Mouse (Mus musculus) brain, embryonic 18.5 days (tissue): ENCODE data around the gene Ambra1.

ENCODE experiments used
- DNase-seq: peaks from one replicate; pipeline ENCODE4 v3.0.0-alpha.2; 2012; ENCODE audit warnings: low read depth, low spot score

Gene Ambra1

DNA sequence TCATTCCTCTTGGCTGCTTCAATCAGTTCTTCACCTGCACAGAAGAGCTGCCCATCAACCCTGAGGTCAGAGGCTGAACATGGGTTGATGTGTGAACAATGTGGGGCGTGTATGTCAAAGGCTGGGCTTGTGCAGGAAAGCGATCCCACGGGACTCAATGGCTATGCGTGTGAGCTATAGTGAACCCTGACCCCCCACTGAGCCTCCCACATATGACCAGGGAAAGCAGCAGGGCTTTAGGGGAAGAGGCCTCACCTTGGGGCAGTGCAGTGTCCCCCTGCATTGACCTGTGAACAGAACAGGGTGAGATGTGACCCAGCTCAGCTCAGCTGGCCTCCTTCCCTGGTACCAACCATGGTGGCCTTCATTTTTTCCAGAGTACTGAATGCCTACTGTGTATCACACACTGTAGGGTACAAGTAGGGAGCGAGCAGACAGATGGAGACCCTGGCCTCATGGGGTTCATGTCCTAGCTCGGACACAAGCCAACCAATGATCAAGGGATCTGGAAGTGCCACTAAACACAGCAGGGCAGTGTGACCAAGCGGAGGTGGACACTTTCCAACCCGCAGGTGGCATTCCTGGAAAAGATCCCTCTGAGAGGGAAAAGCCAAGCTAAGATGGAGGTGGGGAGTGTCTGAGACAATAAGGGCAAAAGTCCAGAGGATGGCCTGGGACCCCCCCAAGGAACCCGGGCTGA is 205.0 kb downstream of the Ambra1 start:
- DNase-seq, result no peak

DNA sequence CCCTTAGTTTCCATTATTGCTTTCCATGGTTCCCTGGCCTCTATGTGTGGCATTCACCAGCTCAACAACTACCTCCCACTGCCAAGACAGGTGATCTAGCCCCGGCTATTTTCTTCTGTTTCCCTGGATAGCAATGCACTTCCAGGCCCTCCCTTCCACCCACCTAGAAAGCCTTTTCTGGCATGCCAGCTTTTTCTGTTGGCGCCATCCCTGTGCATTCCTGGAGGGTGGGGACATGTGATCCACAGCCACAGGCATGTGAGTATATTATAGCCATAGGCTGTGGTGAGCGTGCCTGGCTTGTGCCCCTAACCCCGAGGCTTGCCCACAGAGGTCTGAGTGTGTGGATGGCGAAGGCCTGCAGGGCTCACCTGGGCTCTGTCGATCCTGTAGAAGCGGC is 206.2 kb downstream of the Ambra1 start:
- no peak for DNase-seq

DNA sequence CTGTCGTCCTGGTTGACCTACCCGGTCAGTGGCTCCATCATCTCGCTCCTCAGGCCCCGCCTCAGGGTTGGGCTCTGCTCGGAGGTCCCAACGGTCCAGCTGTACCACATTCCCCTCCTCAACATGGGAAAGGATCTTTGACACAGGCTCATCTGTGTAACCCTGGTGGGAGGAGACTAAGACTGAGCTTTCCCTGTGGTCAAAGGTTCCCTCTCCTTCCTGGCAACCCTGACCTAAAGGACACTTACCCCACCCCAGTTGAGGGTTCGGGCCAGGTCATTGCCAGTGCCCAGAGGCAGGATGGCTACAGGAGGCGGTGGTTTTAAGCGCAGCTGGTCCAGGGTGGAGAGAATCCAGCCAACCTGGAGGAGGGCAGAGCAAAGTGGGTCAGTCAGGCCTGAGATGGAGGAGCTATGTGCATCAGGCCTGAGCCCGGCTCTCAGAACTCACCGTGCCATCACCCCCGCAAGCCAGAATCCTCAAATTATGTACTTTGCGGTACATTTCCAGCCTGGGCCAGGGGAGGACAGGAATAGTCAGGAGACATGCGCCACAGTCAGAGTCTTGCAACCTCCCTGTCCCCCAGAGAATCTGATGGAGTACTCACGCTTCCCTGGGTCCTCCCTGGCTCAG is 209.5 kb downstream of the Ambra1 start:
- no peak for DNase-seq

DNA sequence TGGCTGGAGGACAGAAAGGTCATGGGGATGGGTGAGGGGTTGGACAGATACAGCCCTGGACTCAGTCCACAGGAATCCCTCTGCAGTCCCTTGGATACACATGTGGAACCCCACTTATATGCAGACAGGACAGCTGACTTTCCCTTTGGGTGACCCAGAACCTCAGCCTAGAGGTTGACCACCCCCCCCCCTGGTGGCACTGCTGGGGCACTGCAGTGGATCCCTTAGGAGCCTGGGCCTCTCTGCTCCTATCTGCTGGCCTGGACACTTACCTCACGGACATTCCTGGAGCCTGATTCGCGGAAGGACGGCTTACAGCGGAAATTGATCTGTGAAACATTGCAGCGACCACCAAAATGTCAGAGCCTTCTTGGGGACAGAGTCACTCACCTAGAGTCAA is 212.4 kb downstream of the Ambra1 start:
- DNase-seq, result no peak

DNA sequence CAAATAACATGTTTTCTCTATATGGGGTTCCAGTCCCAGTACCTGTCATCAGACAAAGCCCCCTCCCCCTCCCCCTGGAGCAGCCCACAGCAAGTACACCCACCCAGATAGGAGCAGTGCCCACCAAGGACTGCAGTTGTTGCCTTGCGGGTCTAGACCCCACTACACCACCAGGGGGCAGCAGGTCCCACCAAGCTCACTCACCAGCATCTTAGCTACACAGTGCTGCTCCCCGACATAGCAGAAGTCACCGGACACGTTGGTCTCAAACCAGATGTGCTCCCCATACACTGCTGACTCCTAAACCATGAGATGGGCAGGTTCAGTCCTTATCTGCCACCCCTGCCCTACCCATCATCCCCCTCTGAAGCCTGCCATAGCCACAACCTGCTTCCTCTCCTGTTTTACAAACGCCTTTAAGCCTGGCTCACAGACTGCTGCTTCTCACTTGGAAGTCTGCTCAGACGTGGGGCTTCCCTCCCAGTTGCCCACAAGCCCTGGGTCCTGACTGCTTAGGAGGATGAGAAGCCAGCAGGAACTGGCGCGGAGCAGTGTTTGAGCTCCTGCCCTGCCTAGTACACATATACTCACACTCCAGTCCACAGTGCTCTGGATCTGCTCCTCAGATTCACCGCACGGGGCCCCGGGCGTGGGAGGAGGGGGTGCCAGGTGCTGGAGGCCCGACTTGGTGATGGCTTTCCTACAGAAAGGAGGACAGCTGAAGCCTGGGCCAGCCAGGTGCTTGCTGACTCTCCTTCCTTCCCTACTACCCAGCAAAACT is 214.4 kb downstream of the Ambra1 start:
- no peak for DNase-seq

DNA sequence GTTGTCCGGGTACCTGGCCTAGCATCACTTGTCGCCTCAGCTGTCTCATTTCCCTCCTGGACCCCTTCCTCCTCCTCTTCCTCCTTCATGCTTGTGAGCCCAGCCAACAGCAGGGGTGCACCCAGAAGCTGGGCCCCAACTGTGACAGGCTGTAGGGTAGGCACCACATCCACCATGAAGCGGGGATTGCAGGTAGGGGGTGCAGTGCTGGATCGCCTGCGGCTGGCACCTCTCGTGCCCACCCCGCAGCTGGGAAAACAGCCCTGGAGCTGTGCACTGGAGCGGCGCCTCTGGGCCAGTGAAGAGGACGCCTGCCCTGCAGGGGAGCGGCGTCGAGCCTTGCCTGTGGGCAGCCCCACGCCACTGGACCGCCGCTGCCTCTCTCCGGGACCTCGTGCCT is 215.5 kb downstream of the Ambra1 start, which contains the start of gene Gm9821:
TSS of gene Gm9821 (plus strand) at position 221 of the 400 bp plus-strand sequence.
- DNase-seq, result no peak

DNA sequence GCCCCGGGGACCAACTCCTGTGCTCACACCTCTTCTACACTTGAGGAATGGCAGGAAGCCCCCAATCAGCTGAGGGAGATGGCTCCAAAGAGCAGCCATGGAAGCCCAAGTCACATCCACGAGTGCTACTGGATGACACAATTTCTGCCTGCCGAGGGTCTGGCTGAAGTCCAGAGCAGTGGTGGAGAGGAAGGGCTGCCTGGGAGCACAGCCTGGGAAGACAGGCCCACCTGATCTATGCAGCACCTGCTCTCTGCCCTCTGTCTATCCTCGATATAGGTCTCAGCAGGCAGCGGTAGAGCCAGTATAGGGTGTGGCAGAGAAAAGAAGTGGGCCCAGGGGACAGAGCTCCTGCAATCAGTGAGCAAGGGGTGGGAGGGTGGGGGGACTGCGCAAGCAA is 216.9 kb downstream of the Ambra1 start:
- DNase-seq, result no peak

DNA sequence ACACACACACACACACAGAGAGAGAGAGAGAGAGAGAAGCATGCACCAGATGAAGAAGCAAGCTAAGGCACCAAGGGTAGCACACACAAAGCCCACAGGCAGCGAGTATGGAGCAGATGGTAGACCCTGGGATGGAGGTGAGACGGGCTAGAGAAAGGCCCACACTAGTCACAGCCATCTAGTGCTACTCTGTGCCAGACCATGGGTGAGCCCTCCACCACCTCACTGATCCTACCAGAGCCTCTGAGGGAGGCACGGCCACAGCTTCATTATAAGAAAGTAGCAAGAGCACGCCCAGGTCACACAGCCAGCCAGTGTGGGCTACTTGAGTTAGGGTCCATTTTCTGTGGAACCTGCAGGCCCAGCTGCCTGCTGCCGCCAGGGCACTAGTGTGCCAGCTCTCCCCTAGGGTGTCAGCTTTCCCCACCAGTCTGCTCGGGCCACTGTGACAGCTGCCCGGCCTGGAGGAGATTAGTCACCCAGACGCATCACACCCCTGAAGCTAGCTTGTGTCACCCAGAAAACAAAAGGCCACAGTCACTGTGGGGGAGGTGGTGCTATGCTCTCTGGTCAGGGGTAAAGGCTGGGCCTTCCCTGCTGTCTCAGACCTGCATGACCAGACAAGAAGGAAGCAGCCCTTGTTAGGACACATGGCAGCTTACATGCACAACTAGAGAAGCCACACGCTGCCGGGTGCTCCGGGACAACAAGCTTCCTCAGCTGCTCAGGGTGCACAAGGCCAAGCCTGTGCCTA is 217.6 kb downstream of the Ambra1 start:
- no peak for DNase-seq

DNA sequence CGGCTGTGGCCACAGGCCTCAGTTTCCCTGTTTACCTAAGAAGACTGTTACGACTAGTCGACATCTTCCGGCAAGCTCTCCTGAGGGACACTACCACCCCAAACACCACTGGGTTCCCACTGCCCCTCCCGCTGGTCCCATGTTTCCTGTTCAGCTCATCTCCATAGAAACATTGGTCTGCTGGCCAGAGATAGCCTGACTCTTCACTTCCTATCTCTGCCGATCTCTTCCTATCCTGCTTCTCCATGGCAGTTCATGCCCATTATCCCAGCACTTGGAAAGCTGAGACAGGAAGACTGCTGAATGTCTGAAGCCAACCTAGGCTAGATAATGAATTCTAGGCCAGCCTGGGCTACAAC is 218.2 kb downstream of the Ambra1 start:
- no peak for DNase-seq

DNA sequence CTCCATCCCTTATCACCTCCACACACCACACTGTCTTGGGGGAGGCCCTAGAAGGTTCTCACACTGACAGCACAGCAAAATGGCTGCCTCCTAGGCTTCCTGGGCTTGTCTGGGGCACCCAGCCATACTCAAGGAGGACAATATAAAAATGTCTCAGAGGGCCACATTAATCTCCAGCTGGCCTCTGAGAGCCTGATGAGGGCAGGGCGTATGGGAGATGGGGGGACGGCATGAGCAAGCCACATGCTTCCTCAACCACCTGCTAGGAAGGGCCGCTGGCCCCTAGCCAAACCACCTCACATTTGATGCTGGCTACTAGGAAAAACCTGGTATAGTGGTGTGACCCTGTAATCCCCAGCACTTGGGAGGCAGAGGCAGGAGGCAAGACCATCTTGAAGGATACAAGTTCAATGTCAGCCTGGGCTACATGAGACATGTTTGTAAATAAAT is 218.9 kb downstream of the Ambra1 start:
- DNase-seq, result no peak

DNA sequence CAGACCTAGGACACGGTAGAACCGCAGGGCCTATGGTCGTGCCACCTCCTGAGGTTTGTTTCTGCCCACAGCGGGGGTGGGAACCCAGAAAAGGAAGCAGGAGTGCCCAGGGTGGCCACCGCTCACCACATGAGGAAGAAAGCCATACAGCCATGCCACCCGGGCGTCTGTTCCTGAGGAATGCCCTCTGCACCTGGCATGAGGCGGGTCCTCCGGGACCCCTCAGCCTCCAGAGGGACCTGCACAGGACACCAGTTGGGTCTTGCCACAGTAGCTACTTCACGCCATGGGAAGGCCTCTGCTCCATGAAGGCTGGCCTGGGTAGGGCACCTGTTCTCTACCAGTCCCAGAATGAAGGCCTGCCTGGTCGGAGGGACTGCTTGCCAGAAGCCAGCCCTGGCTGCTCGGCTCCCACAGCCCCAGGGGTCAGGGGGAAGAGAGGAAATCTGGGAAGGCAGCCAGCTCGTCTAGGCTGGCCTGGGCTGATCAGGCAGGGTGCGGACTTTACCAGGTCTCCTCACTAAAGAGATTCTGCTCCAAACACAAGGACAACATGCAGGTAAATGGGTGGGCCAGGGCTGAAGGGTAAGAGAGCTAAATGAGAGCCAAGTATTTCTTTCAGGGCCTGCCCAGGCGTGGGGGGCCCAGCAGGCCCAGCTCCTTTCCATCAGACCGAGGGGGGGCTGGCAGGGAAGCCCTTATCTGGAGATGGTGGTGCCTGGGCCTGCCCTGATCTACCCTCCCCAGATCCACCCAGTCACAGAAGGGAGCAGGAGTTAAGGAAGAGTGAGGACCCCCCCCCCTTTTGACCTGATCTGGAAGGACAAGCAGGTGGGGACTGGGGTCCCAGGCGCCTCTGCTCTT is 219.7 kb downstream of the Ambra1 start:
- no peak for DNase-seq

DNA sequence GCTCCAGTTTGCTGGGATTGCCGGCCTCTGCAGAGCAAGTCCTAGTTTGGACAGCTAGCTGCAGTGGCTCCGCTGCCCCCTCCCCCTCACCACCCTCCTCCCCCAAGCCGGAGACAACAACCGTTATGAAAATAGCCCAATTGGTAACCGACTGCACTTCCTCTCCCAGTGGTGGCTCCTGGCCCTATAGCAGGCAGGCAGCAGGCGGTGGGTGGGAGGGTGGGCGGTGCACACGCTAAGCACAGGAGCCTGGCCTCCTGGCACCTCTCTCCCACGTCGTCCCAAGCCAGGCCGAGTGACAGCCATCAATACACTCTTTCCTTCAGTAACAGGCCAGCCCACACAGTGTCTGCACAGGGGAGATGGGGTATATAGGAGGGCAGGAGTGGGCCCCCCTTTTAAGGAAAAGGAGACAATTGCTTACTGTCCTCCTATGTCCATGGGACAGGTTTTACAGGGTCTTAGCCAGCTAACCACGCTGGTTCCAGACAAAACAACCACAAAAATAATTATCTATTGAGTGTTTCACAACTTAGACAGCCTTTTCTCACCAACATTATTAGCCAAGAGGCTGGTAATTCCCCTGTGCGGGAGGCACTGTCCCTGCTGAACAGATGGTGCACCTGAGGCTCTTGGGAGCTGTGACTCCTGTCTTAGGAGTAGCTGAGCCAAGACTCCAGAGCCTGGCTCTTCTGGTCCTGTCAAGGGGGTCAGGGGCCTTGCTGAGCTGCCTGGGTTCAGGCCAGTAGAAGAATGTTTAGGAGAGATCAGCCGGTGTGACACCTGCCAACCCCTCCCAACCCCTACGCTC is 220.5 kb downstream of the Ambra1 start:
- no peak for DNase-seq

DNA sequence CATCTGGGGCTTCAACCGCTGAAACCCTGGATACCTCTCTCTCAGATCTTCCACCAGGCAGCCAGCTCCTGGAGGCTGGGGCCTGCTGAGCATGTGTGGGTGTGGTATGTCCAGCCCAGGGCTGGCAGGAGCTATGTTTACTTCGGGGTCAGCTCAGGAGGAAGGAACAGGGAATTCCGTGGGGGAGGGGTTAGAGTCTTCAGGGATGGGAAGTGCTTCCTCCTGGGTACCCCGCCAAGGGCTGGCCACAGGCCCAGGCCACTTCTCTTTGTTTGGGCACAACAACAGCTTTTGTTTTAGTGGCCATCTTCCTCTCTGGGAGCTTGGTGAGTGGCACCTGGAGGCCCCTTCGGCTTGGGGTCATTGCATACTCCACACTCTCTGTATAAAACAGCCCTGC is 223.9 kb downstream of the Ambra1 start:
- no peak for DNase-seq

DNA sequence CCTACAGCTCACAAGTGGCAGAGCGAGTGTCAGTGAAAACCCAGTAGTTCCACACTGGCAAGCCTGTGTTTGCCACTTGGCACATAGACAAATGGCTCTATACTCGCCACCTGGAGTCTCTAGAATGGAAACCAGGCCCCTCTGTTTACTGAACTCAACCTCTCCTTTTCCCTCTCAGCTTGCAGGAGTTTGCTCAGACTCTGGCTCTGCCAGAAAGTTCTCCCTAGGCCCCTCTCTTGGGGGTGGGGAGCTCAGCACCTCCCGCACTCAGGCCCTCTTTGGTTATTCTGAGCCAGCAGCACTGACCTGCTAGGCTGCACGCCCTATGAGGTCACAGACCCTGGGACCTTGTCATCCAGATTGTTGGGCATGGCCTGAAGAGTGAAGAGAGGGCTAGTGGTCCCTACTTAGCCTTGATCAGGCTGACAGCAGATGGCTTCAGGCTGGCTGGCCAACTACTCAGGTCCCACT is 225.2 kb downstream of the Ambra1 start:
- DNase-seq, result no peak

DNA sequence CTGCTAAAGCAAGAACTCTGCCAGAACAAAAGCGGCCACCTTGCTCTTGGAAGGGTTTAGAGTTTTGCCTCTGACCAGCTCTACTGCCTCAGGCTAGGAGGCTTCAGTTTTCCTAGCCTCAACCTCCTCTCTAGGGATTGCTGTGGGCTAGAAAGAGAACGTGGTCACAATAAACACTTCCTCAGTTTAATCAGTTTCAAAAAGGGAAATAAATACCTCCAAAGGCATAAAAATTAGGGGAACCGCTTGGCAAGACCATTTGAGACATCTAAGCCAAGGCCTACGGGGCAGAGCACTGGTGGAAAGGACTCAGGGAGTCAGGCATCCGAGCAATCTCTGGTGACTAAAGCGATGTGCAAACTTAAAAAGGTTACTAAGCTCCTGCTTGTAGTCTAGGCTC is 225.9 kb downstream of the Ambra1 start:
- no peak for DNase-seq

DNA sequence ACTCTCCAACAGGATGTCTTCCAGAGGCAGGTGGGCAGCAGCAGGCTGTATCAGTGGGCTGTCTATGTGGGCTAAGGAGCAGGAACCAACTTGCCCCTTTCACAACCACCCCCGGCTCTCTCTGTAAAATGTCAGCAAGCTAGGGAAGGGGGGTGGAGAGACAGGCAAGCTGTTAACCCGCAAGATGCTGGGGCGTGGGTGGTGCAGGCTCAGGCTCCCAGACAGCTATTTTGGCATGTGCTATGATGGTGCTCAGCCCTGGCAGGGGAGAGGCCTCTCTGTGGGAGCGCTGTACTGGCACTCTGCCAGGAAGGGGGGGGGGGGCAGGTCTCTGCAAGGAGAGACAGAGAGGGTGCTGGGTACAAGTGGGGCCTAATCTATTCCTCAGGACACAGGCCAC is 227.2 kb downstream of the Ambra1 start:
- no peak for DNase-seq

DNA sequence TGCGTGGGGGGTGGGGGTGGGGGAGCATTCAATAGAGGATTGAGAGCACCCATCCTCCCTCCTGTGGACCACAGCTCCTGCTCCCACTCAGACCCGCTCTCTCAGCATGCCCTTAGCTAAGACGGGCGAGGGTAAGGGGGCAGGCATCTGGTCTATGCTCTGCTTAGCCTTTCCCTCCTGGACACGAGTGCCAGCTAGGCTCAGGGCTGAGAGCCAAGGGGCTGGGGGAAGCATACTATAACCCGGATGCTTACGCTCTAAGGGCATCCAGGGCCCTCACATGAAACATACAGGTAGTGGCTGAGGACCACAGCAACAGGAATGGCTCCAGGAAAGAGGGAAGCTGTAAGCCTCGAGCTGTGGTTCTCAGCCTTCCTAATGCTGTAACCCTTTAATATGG is 228.1 kb downstream of the Ambra1 start:
- no peak for DNase-seq

DNA sequence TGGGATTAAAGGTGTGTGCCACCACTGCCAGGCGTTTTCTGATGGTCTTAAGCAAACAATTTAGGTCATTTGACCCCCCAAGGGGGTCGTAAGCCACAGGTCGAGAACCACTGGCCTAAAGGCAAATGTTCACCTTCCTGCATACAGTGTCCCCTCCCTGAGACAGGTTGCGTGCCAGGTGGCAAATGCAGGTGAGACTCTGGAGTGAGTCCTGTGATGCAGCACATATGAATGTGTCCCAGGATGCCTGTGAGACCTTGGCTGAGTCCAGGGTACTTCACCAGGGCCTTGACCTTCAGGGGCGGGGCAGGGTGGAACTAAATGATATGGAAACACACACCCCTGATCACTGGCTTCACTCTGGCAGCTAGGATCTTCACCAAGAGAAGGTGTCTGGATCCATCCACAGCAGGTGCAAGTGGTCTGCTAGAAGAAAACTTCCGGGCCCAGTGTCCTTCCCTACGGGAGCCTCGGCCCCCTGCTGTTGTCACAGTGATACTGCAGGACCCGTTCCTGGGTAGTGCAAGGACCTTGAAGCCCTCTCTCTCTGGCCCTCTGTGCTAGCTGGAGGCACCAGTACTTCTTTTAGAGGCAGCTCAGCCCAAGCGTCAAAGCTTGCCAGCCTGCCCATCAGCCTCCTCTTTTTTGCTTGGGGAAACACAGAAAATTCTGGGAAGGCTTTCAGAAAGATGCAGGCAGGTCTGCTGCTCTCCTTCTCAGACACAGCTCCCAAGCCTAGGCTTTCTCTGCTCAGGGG is 228.9 kb downstream of the Ambra1 start:
- DNase-seq, result no peak
